Mouse (Mus musculus): ENCODE data around the gene Mif.

GRCm38 (mm10) chr10:75872915-75873542 lies 13.0 kb upstream of the Mif start:
- TF ChIP-seq CTCF (IDR thresholded peaks at IDR 0.05; ENCODE audit: borderline replicate concordance, extremely low read depth, insufficient read depth, insufficient read length) (no peak), POLR2A (IDR thresholded peaks at IDR 0.05; ENCODE audit: borderline replicate concordance, extremely low read depth, insufficient read depth, insufficient read length, poor library complexity, severe bottlenecking) (no peak)
